Comparison of ENCODE assay signal across 15 mouse cellular contexts in the genomic region with DNA sequence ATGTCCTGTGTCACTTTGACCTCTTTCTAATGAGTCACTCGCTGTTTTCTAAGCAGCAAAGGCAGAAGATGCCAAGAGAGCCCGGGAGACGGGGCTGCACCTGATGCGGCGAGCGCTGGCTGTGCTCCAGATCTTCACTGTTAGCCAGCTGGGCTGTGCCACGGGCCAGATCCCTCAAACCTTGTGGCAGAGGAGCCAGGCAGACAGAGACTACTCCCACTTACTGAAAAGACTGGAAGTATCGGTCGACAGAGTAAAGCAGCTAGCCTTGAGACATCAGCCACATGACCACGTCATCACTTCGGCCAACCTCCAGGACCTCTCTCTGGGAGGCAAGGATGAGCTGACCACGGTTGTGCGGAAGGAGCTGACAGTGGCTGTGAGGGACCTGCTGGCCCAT. TPM values are rescaled to one million over a fixed set of nuclear protein-coding genes. Genes with fewer than 3 reads are reported as not detected.
A peak's percentile ranks its signal among the peaks of the same experiment; 100 is the strongest.
DNase-seq lines count a peak whose midpoint lies in the region; ATAC-seq lines count a peak whose summit lies in the region.
"Had no signal": no experiment of that assay in that cellular context is flagged by ENCODE, and none has a peak within 500 bp of the region (broad histone marks: within the 10 kb centered on the region; RNA-seq: fewer than 3 reads in every experiment).

No protein-coding gene starts in this region.

- ATAC-seq in cerebellum, adult (ENCODE audit: insufficient number of reproducible peaks, low FRiP score, low TSS enrichment) = no peak
- ATAC-seq: forebrain, embryonic 16.5 days; lung, postnatal 0 days; Patski had no signal

- peak; percentile 44 for DNase-seq in cerebellum, adult 11 months
- peak; percentile 52 for DNase-seq in ovary, postnatal 36 days (ENCODE audit: low spot score)
- no peak for DNase-seq in ovary, postnatal 14 days (ENCODE audit: low spot score)
- peak; percentile 71 for DNase-seq in cerebellum, adult 9-11 months
- DNase-seq in gastrocnemius, postnatal 25 days = no peak
- no peak for DNase-seq in lung, postnatal 14 days
- no peak for DNase-seq in layer of hippocampus, adult 8-10 months (ENCODE audit: low spot score in 2 of 2)
- DNase-seq: embryo, embryonic 11 days; heart, postnatal 36 days; kidney, adult 2 months; thymus, postnatal 4 days had no signal

RNA-seq across cellular contexts. Expression of a gene that starts 8.3 kb away (rescaled TPM):
- 100 to 1,000 TPM; 106 to 110 TPM for total RNA-seq in gastrocnemius, postnatal 25 days (2021)
- total RNA-seq in layer of hippocampus, adult 8-10 months (2022) = 1 to 10 TPM in 3 of 4 experiments, under 1 TPM in 1; 0.74 to 1.5 (median 1.3) TPM

RNA-seq across cellular contexts. Expression of a gene that starts 8.5 kb away (rescaled TPM):
- total RNA-seq in gastrocnemius, postnatal 25 days (2021) = 1 to 10 TPM; 6.6 to 7.3 TPM
- total RNA-seq in layer of hippocampus, adult 8-10 months (2022) = 10 to 100 TPM; 27.8 to 35.4 (median 31.9) TPM

RNA-seq across cellular contexts. Expression of a gene that starts 8.7 kb away (rescaled TPM):
- 10 to 100 TPM; 40.6 to 42.5 TPM for total RNA-seq in gastrocnemius, postnatal 25 days (2021)
- total RNA-seq in layer of hippocampus, adult 8-10 months (2022) = 10 to 100 TPM; 23.9 to 46.8 (median 33.8) TPM

RNA-seq across cellular contexts. Expression of a gene that starts 8.8 kb away (rescaled TPM):
- total RNA-seq in gastrocnemius, postnatal 25 days (2021) = 1 to 10 TPM; 5.8 to 7.1 TPM
- 1 to 10 TPM; 6.0 to 9.6 (median 6.5) TPM for total RNA-seq in layer of hippocampus, adult 8-10 months (2022)

RNA-seq across cellular contexts. Expression of a gene that starts 14.8 kb away (rescaled TPM):
- 10 to 100 TPM in 1 of 2 experiments, 1 to 10 TPM in 1; 8.5 to 10.8 TPM for total RNA-seq in gastrocnemius, postnatal 25 days (2021)
- total RNA-seq in layer of hippocampus, adult 8-10 months (2022) = 1 to 10 TPM; 2.2 to 7.6 (median 3.5) TPM

Comparison
In these comparisons a context has a peak if more than half of its experiments do, and no peak if none do; other contexts are left out.
1. DNase-seq: peak in cerebellum, adult 11 months (single experiment), ovary, postnatal 36 days (single experiment) and cerebellum, adult 9-11 months (single experiment); none in ovary, postnatal 14 days (single experiment), gastrocnemius, postnatal 25 days (single experiment), lung, postnatal 14 days (single experiment) and layer of hippocampus, adult 8-10 months (0 of 2).
2. RNA of a gene that starts 8.3 kb away (total RNA-seq): 106 to 110 TPM in gastrocnemius, postnatal 25 days; 0.74 to 1.5 TPM in layer of hippocampus, adult 8-10 months; every median in the first group is over 10 times any median in the second.